Mouse (Mus musculus) bone marrow macrophage, adult 2 months (primary cell): ENCODE data around the gene Prkcz.

Source experiments
- CTCF ChIP-seq: IDR thresholded peaks from 2 replicates; pipeline ENCODE4 v1.5.1; 2012; ENCODE audit warnings: low read depth, mild to moderate bottlenecking, low read length, moderate library complexity
- POLR2A ChIP-seq: IDR thresholded peaks from 2 replicates; pipeline ENCODE4 v1.6.1; 2012; ENCODE audit warnings: mild to moderate bottlenecking, low read depth, low read length, borderline replicate concordance

DNA sequence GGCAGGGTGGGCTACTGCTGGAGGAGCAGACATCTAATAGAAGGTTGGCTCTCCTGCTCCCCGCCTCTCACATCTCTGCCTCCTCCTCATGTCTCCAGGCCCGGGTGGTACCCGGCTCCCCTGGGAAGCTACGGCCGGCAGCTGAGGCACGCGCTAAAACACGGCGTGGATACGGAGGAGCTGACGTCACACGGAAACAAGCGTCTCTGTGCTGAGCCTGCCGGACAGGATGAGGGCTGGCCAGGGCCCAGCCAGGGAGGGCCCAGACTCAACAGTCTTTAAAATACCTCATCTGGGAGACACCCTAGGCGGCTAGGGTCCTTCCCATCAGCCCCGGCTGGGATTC, 15.6 kb downstream of the Prkcz start:
- TF ChIP-seq POLR2A, result no peak
- TF ChIP-seq CTCF, result no peak
